Mouse (Mus musculus): ENCODE results near the gene Hist4h4. TPM values are rescaled to one million over a fixed set of nuclear protein-coding genes. Genes with fewer than 3 reads are reported as not detected.
A peak's percentile ranks its signal among the peaks of the same experiment; 100 is the strongest.

Gene Hist4h4
- total and polyA plus RNA-seq, 2 experiments from 2014 or later: 0.32 to 58.4 TPM

- no peak for DNase-seq (ENCODE audit: low spot score)
- no peak for TF ChIP-seq CTCF (IDR thresholded peaks at IDR 0.05)
- Histone ChIP-seq H3K4me3 (ENCODE audit: low read depth, low read length) (no peak overlapping the region), H3K27ac (ENCODE audit: low read depth, low read length) (no peak overlapping the region), H3K36me3 (ENCODE audit: insufficient read depth, low read length) (no peaks in the 10 kb centered on the region), H3K4me2 (ENCODE audit: low read depth, low read length, poor library complexity, severe bottlenecking) (no peak overlapping the region), H3K27me3 (ENCODE audit: insufficient read depth, low read length) (no peaks in the 10 kb centered on the region), H3K4me1 (ENCODE audit: insufficient read depth, low read length) (no peaks in the 10 kb centered on the region), H3K9ac (replicated peaks; ENCODE audit: low read length, poor library complexity, severe bottlenecking) (no peak overlapping the region), H3K9me3 (ENCODE audit: low read length) (no peaks in the 10 kb centered on the region)
- no peak for ATAC-seq (ENCODE audit: low FRiP score)
- 53% methylated on average over 6 of the region's 6 CpGs for WGBS
These were observed 8.4 kb downstream of the Hist4h4 start for GRCm38 (mm10) chr6:136795850-136796249.

- Histone ChIP-seq H3K27ac (ENCODE audit: low read depth, low read length) (no peak overlapping the region), H3K4me1 (ENCODE audit: insufficient read depth, low read length) (no peaks in the 10 kb centered on the region), H3K4me3 (ENCODE audit: low read depth, low read length) (no peak overlapping the region), H3K27me3 (ENCODE audit: insufficient read depth, low read length) (no peaks in the 10 kb centered on the region), H3K36me3 (ENCODE audit: insufficient read depth, low read length) (no peaks in the 10 kb centered on the region), H3K9ac (replicated peaks; ENCODE audit: low read length, poor library complexity, severe bottlenecking) (no peak overlapping the region), H3K4me2 (ENCODE audit: low read depth, low read length, poor library complexity, severe bottlenecking) (no peak overlapping the region), H3K9me3 (ENCODE audit: low read length) (no peaks in the 10 kb centered on the region)
- TF ChIP-seq CTCF (IDR thresholded peaks at IDR 0.05): no peak
- no peak for ATAC-seq (ENCODE audit: low FRiP score)
- 69% methylated on average over 1 of the region's 1 CpGs for WGBS
- no peak for DNase-seq (ENCODE audit: low spot score)
These were observed 9.1 kb downstream of the Hist4h4 start for GRCm38 (mm10) chr6:136795110-136795509.

- H3K4me2 ChIP-seq (ENCODE audit: low read depth, low read length, poor library complexity, severe bottlenecking): peak overlapping the region; percentile 60
- no peaks in the 10 kb centered on the region for H3K27me3 ChIP-seq (ENCODE audit: insufficient read depth, low read length)
- no peak for TF ChIP-seq CTCF (IDR thresholded peaks at IDR 0.05)
- peak overlapping the region; percentile 22; the same call in 1 of the 2 replicates for H3K4me3 ChIP-seq (ENCODE audit: low read depth, low read length)
- ATAC-seq (ENCODE audit: low FRiP score) (no peak; the same call in 1 of the 2 replicates), DNase-seq (ENCODE audit: low spot score) (no peak)
- H3K9me3 ChIP-seq (ENCODE audit: low read length): no peaks in the 10 kb centered on the region
- H3K9ac ChIP-seq (replicated peaks; ENCODE audit: low read length, poor library complexity, severe bottlenecking): no peak overlapping the region
- H3K36me3 ChIP-seq (ENCODE audit: insufficient read depth, low read length): no peaks in the 10 kb centered on the region
- H3K4me1 ChIP-seq (ENCODE audit: insufficient read depth, low read length): no peaks in the 10 kb centered on the region
- under 1% methylated on average over 24 of the region's 24 CpGs for WGBS
- no peak overlapping the region for H3K27ac ChIP-seq (ENCODE audit: low read depth, low read length)
These were observed 10.2 kb downstream of the Hist4h4 start for GRCm38 (mm10) chr6:136793831-136794525.

- ATAC-seq (ENCODE audit: low FRiP score) (no peak), DNase-seq (ENCODE audit: low spot score) (no peak)
- Histone ChIP-seq H3K4me3 (ENCODE audit: low read depth, low read length) (peak overlapping the region; percentile 22; the same call in 1 of the 2 replicates), H3K36me3 (ENCODE audit: insufficient read depth, low read length) (no peaks in the 10 kb centered on the region), H3K4me2 (ENCODE audit: low read depth, low read length, poor library complexity, severe bottlenecking) (peak overlapping the region; percentile 60), H3K9me3 (ENCODE audit: low read length) (no peaks in the 10 kb centered on the region), H3K9ac (replicated peaks; ENCODE audit: low read length, poor library complexity, severe bottlenecking) (no peak overlapping the region), H3K27ac (ENCODE audit: low read depth, low read length) (no peak overlapping the region), H3K4me1 (ENCODE audit: insufficient read depth, low read length) (no peaks in the 10 kb centered on the region), H3K27me3 (ENCODE audit: insufficient read depth, low read length) (no peaks in the 10 kb centered on the region)
- 31% methylated on average over 16 of the region's 16 CpGs for WGBS
- no peak for TF ChIP-seq CTCF (IDR thresholded peaks at IDR 0.05)
These were observed 11.1 kb downstream of the Hist4h4 start for GRCm38 (mm10) chr6:136792884-136793758.

GRCm38 (mm10) chr6:136789391-136789971 lies 14.7 kb downstream of the Hist4h4 start:
- 80% methylated on average over 5 of the region's 5 CpGs for WGBS
- no peak for DNase-seq (ENCODE audit: low spot score)
- no peak for TF ChIP-seq CTCF (IDR thresholded peaks at IDR 0.05)

More at GRCm38 (mm10) chr6:136789391-136789971, 14.7 kb downstream of the Hist4h4 start:
- Histone ChIP-seq H3K27ac (ENCODE audit: low read depth, low read length) (no peak overlapping the region), H3K4me1 (ENCODE audit: insufficient read depth, low read length) (no peaks in the 10 kb centered on the region; the same call in 1 of the 2 replicates), H3K27me3 (ENCODE audit: insufficient read depth, low read length) (no peaks in the 10 kb centered on the region), H3K4me3 (ENCODE audit: low read depth, low read length) (no peak overlapping the region), H3K9ac (replicated peaks; ENCODE audit: low read length, poor library complexity, severe bottlenecking) (no peak overlapping the region), H3K4me2 (ENCODE audit: low read depth, low read length, poor library complexity, severe bottlenecking) (no peak overlapping the region), H3K36me3 (ENCODE audit: insufficient read depth, low read length) (no peaks in the 10 kb centered on the region), H3K9me3 (ENCODE audit: low read length) (no peaks in the 10 kb centered on the region)
- ATAC-seq (ENCODE audit: low FRiP score): no peak
